Mouse (Mus musculus) heart, adult 2 months (tissue): ENCODE measurements at regions not wholly inside any gene's neighbourhood (a gene's known extent, or its start where the extent isn't known, plus 50 kb on each side); places are given as distances from the start of the nearest gene placed in this dataset.

Source experiments
- CTCF ChIP-seq: fragments of 200-600 bp; IDR thresholded peaks from 2 replicates; pipeline ENCODE4 v1.8.1; 2022; ENCODE audit warnings: antibody characterized with exemption, mild to moderate bottlenecking, moderate library complexity
- EP300 ChIP-seq: fragments of 200-500 bp; IDR thresholded peaks from 2 replicates; pipeline ENCODE4 v1.6.1; 2011; ENCODE audit warnings: low read depth, low read length, control low read depth; ENCODE audit not compliant: insufficient read depth
- POLR2A ChIP-seq: fragments of 200-500 bp; IDR thresholded peaks from 2 replicates; pipeline ENCODE4 v1.6.1; 2011; ENCODE audit warnings: mild to moderate bottlenecking, low read depth, low read length, control low read depth; ENCODE audit not compliant: insufficient read depth

- no peak for TF ChIP-seq EP300
- no peak for TF ChIP-seq CTCF
- no peak for TF ChIP-seq POLR2A
Measured at GRCm38 (mm10) chr2:161268861-161269413, 160.1 kb upstream of the Chd6 start.
